Mouse (Mus musculus): ENCODE measurements around the gene Mettl22.
A peak's percentile ranks its signal among the peaks of the same experiment; 100 is the strongest.

Gene Mettl22

DNA sequence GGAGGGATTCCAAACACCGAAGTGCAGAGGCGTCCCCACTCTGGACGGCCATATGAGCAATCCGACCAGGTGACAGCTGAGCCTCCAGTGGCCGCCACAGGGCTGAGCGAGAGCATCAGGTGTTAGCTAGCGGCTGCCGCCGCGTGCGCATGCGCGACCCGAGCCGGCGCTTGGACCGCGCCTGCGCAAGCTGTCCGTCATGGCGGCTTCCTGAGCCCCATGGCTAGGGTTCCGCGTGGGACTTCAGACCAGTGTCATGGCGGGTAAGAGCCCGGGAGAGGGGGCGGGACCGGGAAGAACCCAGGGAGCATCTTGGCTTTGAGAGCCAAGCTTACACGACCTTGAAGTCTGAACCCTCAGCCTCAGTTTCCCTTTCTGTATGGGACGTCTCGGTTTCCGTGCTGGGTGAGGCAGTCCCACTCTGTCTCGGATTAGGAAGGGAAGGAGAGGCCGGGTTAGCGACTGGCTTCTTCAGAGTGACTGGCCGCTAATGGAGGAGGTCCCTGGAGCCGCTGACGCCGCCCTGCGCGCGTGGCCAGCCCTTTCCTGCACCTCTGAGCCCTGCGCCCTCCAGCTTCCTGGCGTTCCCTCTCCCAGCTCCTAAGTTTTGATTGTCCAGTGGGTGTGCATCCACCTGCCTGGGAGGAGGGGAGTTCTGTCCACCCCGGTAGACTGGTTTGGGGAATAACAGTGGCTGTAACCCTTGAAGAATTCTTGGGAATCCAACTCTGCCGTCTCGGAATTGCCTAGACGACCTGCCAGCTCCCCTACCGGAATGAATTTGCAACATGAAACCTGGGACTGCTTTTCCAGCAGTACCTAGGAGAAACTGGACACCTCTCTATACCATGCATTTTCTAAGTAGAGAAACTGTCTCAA lies at the start of gene Mettl22:
Gene Mettl22, plus strand, starts transcription at position 186 of the 879 bp plus-strand sequence.
- ATAC-seq (ENCODE audit: insufficient number of reproducible peaks, low FRiP score, low TSS enrichment), result peak; percentile 97

DNA sequence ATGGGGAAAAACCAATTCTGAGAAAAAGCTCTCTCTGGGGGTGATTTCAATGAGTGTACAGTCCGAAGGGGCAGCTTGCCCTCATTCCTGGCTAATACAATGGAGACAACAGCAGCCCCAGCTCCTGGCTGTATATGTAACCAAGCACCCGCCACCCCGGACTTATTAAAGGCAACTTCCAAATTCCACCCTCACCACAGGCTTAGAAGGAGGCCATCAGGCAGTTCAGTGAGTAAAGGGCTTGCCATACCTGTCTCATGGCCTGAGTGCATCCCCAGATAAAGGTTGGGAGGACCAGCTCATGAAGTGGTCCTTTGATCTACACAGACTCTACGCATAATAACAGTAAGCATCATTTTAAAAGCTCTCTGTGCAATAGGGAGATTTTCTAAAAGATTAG lies 49.7 kb upstream of the Mettl22 start:
- no peak for ATAC-seq (ENCODE audit: insufficient number of reproducible peaks, low FRiP score, low TSS enrichment)

DNA sequence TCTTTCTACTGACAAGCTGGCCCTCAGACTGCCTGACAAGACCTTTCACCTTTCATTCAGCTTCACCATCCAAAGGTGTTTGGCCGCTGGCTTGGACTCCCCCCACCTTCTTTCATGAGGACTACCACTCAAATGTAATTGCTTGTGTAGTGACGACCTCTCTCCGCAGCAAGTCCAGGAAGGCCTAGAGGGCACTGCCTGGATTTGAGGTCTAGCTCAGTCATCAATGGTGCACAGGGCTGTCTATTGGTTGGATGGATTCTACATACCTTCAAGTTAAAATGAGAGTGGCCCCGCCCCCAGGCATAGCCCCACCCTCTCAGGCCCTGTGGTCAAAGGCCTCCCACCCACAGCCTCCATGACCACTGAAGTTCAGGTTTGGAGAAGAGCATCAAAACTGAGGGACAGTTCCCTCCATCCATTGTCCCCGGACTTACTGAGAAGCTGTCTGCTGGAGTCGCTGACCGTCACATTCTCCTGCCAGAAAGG lies 46.9 kb upstream of the Mettl22 start:
- ATAC-seq (ENCODE audit: insufficient number of reproducible peaks, low FRiP score, low TSS enrichment), result no peak

DNA sequence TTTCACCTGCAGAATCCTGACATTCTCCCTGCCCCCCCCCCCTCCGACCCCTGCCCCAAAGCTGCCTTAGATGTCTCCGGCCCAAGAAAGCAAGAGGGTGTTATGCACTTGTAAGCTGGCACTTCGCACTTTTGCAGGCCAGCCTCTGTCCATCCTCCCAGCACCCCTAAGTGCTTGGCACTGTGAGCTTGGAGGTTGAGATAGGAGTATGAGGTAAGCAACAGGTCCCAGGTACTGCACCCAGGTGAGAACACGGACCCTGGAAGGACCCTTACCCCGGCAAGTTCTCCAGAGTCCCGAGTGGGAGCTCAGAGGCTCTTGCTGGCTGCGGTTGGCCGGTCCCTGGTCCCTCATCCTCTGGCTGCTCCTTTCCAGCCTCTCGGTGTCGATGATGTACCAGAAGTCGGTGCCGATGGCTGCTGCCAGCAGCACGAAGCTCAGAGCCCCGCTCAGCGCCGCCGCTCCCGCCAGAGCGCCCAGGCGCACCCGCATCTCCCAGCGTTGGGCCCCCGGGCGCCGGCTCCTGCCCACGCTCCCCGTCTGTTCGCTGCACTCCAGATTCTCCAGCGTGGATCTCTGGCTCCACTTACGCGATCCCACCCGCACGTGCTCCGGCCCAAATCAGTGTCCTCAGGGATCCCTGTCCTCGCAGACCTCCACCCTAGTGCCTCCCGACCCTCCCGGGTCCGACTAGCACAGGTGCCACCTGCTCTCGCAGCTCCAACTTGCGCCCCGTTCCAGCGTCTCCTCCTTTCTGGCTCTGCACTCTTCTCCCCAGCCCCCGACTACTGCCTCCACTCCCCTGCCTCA lies 46.2 kb upstream of the Mettl22 start:
- ATAC-seq (ENCODE audit: insufficient number of reproducible peaks, low FRiP score, low TSS enrichment), result no peak

DNA sequence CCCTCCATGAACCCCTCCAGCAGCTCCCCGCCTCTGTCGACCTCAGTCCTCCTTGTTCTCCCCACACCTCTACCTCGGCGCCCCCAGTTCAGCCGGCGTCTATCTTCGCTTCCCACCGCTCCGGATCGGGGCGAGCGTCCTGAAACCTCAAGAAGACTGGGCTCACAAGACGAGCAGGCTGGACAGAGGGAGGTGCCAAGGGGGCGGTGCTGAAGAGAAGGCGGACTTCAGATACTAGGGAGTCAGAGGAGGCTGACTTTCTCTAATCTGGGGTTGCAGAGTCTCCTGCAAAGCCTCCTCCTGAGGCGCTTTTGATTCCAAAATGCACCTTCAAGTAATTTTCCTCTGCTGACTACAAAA lies 45.6 kb upstream of the Mettl22 start, which contains the start of gene Tmem114:
Gene Tmem114, minus strand, starts transcription at position 166 of the 360 bp plus-strand sequence.
- no peak for ATAC-seq (ENCODE audit: insufficient number of reproducible peaks, low FRiP score, low TSS enrichment)

DNA sequence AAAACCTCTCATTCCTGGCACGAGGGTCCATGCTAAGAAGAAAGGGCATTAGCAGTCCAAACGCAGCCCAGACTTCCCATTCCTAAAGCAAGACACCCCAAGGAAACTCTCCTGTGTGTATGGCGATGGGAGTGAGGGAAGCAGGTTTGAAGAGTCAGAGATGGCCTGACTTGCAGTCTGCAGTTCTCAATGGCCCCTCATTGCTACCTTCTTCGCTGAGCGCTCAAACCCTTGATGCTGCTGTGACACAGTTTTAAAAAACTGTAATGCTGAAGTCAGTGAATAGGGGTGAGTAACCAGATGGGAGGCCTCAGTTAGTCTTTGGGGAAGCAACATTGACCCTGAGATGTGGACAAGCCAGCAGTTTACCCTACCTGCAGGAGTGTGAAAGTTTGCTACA lies 44.9 kb upstream of the Mettl22 start:
- no peak for ATAC-seq (ENCODE audit: insufficient number of reproducible peaks, low FRiP score, low TSS enrichment)

DNA sequence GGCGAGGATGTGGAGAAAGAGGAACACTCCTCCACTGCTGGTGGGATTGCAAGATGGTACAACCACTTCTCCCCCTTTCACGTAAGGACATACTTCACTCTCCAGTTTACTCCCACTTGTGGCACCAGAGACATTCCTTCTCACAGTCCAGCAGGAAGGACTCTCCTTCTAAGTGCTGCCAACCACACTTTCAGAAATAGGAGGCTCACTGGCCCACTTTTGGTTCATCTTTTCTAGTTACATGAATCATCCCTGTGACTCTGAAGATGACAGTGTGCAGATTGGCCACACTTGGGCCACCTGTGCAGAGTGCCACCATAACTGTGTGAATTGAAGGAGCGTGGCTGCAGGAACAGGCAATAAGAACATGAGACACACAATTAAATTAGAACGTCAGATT lies 41.1 kb upstream of the Mettl22 start:
- no peak for ATAC-seq (ENCODE audit: insufficient number of reproducible peaks, low FRiP score, low TSS enrichment)

DNA sequence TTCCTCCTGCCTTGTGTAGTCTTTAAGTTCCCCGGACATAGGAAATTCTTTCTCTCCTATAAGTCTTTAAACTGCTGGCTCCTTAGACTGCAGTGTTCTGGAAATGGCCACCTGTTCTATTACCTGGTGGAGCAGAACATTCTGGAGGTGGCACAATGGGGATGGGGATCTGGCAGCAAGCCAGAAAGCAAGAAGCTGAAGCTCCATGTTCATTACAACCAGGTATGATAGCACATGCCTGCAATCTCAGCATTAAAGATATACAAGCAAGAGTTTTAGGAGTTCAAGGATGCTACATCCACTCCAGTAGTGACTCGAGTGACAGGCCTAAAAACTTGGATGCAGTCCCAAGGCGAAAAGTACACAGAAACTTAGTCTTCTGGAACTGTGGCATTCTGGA lies 38.0 kb upstream of the Mettl22 start:
- no peak for ATAC-seq (ENCODE audit: insufficient number of reproducible peaks, low FRiP score, low TSS enrichment)

DNA sequence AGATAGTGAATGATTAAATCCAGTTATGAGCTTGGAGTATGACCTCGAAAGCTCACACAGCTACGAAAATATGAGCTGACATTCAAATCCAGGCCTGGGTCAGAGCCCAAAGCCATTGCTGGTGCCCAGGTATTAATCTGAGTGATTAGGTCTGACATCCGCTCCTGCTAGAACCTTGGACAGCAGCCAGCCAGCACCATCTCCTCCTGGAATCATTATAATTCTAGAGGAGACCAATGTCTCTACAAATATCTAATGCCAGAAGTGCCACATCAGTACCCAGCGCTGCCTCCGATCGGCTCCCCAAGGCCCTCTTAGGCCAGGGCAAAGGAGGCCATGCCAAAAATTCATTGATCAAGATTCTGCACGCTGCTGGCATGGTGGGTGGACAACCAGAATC lies 25.7 kb upstream of the Mettl22 start:
- ATAC-seq (ENCODE audit: insufficient number of reproducible peaks, low FRiP score, low TSS enrichment), result no peak

DNA sequence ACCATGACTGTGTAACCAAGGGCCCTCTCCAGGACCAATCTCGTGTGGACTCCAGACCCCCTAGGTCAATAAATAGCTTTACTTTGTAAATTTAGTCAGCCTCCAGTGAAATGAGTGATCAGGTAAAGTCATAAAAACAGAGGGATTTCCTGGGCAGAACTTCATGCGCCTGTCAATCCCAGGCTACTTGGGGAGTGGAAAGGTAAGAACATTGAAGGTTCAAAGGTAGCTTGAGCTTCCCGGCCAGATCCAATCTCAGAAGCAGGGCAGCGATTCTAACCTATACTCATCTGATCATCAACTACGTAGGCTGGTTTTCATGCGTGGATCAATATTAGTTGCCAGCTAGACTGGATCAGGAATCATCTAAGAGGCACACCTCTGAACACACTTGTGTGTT lies 24.3 kb upstream of the Mettl22 start:
- no peak for ATAC-seq (ENCODE audit: insufficient number of reproducible peaks, low FRiP score, low TSS enrichment)

DNA sequence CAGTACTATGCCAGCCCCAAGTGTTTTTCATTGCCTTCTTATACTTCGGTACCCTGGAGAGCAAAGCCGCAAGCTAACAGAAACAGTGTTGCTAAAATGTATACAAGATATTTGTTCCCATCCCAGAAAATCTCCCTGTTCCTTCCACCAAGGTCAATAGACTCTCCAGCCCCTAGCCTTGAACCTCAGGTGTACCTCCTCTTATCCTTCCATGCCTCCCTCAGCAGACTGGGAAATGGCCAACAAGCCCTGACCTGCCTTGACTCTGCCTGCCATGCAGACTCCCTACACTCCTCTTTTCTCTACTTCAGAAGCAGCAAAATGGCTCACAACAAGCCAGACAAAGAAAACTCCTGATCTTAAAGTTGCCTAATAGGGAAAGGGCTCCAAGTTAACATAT lies 17.3 kb upstream of the Mettl22 start:
- no peak for ATAC-seq (ENCODE audit: insufficient number of reproducible peaks, low FRiP score, low TSS enrichment)

DNA sequence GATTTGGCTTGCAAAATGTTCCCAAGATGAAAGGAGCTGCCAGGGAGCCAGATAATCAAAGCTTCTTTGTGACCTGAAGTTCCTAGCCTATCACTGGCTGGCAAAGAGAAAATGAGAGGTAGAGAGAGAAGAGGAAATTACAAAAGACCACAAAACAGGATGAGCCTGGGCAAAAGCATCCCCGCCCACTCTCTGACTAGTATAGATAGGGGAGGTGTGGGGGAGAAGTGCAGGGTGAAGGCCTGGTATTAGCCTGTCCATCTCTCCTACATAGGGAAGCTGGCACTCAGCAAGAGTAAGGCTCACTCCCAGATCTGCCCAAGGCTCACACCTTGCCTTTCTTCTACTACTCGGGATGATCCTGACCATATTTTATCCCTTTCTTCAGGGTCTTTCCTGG lies 15.4 kb upstream of the Mettl22 start:
- no peak for ATAC-seq (ENCODE audit: insufficient number of reproducible peaks, low FRiP score, low TSS enrichment)

DNA sequence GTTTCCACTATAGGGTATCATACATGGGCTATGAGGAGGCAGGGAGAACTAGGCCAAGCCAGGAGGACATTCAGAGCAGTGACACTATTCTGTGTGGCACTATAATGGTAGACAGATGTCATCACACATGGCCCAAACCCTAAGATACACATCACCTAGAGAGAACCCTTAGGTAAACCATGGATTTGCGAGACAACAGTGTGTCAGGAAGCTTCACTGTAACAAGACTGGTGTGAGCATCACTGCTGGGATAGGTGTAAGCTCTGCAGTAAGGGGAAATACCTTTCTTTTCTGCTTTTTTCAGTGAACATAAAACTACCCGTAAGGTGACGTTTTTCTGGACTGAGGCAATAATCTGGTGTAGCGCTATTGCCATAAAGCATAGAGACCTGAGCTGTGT lies 12.2 kb upstream of the Mettl22 start:
- no peak for ATAC-seq (ENCODE audit: insufficient number of reproducible peaks, low FRiP score, low TSS enrichment)

DNA sequence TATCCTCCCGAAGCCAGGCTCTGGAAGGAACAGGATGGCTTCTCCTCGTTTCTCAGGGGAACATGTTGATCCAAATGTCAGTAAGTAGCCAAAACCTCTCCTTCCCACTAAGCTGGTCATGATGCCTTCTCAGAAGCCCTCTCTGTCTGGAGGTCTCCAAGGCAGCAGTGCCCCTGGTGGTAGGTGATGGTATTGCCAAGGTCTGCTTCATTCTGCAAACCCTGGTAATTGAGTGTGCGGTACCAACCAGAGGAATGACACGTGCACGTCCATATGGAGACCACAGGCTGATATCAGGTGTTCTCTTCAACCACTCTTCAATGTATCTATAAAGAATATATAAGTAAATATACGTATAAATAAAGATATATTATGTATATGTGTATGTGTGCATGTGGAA lies 11.5 kb upstream of the Mettl22 start:
- ATAC-seq (ENCODE audit: insufficient number of reproducible peaks, low FRiP score, low TSS enrichment), result peak; percentile 36; the same call in 1 of the 2 replicates

DNA sequence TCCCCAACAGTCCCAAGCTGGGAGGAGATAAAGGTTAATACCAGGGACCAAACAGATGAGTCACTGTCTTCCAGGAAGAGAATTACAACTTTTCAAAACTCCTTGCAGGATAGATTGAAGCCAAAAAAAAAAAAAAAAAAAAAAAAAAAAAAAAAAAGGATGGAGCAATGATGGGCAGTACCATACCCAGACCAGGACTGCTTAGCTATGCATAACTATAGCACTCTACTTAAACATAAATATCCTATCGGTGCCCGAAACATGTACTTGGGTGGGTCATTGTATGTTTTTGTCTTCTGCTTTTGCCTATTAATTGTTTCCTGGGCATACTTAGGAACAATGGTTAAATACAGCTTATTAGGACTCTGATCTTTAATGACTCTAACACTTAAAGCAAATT lies 456 bp upstream of the Mettl22 start:
- no peak for ATAC-seq (ENCODE audit: insufficient number of reproducible peaks, low FRiP score, low TSS enrichment)

DNA sequence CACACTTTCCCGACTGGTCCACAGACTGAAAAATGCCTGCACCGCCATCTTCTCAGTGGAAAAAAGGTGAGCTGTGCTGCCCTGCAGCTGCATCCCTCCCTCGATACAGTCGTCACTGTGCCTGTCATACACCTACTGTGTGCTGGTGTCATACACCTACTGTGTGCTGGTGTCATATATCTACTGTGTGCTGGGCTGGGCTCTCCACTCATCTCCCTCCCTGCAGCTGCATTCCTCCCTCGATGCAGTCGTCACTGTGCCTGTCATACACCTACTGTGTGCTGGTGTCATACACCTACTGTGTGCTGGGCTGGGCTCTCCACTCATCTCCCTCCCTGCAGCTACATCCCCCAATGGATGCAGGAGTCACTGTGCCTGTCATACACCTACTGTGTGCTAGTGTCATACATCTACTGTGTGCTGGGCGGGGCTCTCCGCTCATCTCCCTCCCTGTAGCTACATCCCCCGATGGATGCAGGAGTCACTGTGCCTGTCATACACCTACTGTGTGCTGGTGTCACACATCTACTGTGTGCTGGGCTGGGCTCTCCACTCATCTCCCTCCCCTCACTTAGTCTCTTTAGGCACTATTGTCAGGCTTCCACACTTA lies 16.9 kb downstream of the Mettl22 start:
- ATAC-seq (ENCODE audit: insufficient number of reproducible peaks, low FRiP score, low TSS enrichment), result no peak

DNA sequence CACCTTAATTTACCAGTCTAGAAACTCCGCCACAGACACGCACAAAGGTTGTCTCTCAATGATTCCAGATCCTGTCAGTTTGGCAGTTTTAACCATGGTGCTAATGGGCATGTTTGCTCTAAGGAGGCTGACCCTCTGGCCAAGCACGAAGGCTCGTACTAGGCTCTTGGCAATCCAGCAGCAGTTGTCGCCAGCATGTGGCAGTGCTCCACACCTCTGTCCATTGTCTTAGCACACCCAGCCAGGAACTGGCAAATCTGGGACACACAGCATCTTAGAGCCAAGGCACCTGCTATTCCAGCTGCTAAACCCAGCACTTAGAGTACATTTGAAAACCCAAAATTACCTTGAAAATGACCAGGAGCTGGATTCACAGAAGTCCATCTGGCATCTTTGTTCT lies 18.8 kb downstream of the Mettl22 start:
- ATAC-seq (ENCODE audit: insufficient number of reproducible peaks, low FRiP score, low TSS enrichment), result no peak

DNA sequence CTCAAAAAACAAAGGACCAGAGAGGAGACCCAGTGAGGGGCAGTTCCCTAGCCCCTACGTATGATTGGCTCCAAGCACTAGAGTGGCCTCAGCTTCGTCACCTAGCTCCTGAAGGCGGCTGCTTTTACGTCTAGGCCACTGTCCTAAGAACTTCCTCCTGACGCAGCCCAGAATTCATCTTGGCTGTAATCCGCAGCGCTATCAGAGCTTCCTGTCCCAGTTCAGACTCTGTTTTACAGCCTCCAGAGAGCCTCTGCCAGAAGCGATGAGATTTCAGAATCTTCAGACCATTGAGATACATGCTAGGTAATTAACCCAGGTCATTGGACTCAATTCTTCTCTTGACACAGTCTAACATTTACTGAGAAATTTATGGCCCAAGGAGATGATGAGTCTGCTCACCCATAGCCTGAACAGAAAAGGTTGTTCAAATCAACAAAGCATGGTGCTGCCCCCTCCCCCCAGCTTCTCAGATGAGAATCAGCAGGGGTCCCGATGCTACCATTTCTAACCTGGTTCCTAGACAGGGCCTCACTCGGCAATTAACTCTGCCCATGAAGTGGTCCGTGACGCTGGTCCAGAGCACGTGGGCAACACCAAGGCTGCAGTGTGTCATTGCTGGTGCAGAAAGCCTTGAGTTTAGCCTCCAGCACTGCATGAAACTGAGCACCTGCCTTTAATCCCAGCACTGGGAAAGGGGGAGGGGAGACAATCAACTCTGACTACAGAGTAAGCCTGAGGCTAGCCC lies 21.3 kb downstream of the Mettl22 start:
- ATAC-seq (ENCODE audit: insufficient number of reproducible peaks, low FRiP score, low TSS enrichment), result no peak

DNA sequence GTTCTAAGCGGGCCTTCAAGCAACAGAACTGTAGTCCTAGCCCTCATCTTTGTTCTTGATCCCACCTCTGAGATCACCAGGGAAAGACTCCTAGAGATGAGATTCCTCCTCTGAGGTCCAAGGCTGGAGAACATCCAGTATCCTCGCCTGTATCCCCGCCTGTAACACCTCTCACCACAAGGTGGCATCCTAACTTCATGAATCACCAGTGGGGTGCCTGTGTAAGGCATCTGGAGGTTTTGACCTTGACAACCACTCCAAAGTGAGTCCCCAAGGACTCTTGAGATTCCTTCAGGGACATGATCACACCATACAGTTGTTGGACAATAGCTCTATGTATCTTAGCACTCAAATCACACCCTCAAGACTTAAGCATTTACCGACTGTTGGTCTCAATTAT lies 23.7 kb downstream of the Mettl22 start:
- peak; percentile 40; the same call in 1 of the 2 replicates for ATAC-seq (ENCODE audit: insufficient number of reproducible peaks, low FRiP score, low TSS enrichment)

DNA sequence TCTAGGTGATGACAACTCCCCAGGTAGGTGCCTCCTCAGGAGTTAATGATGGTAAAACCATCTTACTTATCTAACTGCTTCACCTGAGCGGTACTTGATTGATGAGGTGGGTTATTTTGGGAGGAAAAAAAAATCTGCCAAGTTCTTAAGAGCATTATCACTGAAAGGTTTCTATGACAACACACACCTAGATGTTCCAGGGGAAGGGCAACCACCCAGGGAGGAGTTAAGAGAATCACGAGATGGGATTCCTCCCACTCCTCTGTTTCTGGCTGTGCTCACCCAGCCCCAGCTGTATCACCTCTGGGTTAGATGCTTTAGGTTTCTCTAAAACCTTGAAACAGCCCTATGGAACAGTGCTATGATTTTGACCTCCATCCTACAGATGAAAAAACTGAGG lies 26.4 kb downstream of the Mettl22 start:
- ATAC-seq (ENCODE audit: insufficient number of reproducible peaks, low FRiP score, low TSS enrichment), result no peak

All from cerebellum, adult (tissue).